Mouse (Mus musculus): ENCODE results near the gene Gucy2g. TPM values are rescaled to one million over a fixed set of nuclear protein-coding genes. Genes with fewer than 3 reads are reported as not detected.

Gene Gucy2g
- polyA plus RNA-seq (2016; fragmentation: Nextera tagmentation; extraction: Ambion mirVana): not detected in 2 replicates

DNA sequence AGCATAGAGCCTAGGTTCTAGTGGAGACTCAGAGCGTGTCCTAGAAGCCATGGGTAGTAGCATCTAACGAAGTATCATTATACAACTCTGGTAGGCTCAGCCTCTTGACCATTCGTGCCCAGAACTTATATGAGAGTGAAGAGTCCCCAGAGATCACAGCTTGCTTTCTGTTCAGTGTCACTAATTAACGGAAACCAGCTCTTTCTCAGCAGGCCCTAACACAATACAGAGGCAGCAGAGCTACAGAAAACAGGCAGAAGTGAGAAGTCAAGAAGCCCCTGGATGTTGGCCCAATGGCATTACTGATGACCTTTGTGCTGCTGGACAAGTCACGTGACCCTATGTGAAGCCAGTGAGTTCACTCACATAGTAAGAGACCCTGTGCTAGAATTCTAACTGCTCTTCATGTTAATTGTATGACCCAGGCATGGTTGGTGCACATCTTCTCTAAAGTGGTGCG, at the start of gene Gucy2g:
Gene Gucy2g (minus strand): TSS at position 51 of the 460 bp plus-strand sequence.
- Histone ChIP-seq H3K9ac (no peak within 1 kb of the TSS), H3K4me1 (0 out of 2 replicates have a peak, but pooled peaks cover 4% of the 10 kb centered on the region), H3K27ac (no peak within 1 kb of the TSS), H3K4me3 (replicated peaks) (no peak within 1 kb of the TSS), H3K9me3 (no peaks in the 10 kb centered on the region), H3K4me2 (no peak within 1 kb of the TSS), H3K27me3 (no peaks in the 10 kb centered on the region), H3K36me3 (replicated peaks) (no peaks in the 10 kb centered on the region)
- ATAC-seq (ENCODE audit: low FRiP score): no peak
- 70% methylated on average over 6 of the region's 6 CpGs for WGBS

DNA sequence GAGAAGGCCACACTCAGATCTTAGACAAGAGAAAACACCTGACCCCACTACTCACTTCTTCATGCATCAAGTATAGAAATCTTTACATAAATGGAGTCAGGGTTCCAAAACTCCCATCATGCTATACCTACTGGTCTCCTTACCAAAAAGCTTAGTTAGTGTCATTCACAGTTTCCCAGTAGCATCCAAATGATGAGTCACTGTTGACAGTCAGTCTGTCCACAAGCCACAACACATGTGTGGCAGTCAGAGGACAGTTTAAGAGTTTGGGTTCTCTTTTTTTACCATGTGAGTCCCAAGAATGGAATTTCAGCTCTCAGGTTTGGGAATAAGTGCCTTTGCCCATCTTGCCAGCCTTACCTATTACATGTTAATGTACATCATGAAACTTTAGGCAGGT, 47.9 kb upstream of the Gucy2g start:
- Histone ChIP-seq H3K27me3 (no peaks in the 10 kb centered on the region), H3K4me2 (no peak overlapping the region), H3K36me3 (replicated peaks) (peaks cover 13% of the 10 kb centered on the region; the same call in 1 of the 2 replicates), H3K9ac (no peak overlapping the region), H3K9me3 (no peaks in the 10 kb centered on the region), H3K4me1 (peaks cover 7% of the 10 kb centered on the region), H3K4me3 (replicated peaks) (no peak overlapping the region), H3K27ac (no peak overlapping the region)
- no peak for ATAC-seq (ENCODE audit: low FRiP score)

DNA sequence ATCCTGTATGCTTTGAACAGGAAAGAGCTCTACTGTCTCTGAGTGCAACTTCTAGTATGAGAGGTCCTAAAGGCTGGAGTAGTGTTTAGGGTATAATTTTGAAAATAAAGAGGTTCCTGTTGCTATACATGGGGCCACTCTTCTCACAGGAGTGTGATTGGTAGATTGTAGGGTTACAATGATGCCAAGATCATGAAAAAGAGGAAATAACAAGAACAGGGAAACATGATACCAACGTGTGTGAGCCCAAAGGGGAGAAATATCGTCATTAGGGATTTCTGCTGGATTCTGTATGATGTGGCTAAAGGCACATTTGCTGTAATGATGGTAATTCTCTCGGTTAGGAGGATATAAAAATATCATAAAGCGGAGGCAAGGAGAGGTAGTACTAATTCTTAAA, 45.0 kb upstream of the Gucy2g start:
- H3K4me1 ChIP-seq: no peaks in the 10 kb centered on the region
- no peak overlapping the region for H3K9ac ChIP-seq
- no peak for ATAC-seq (ENCODE audit: low FRiP score)
- H3K27me3 ChIP-seq: no peaks in the 10 kb centered on the region
- no peak overlapping the region for H3K4me2 ChIP-seq
- 93% methylated on average over 4 of the region's 4 CpGs for WGBS
- no peak overlapping the region for H3K4me3 ChIP-seq (replicated peaks)
- no peak overlapping the region for H3K27ac ChIP-seq
- H3K36me3 ChIP-seq (replicated peaks): peaks cover 18% of the 10 kb centered on the region; the same call in 1 of the 2 replicates
- H3K9me3 ChIP-seq: no peaks in the 10 kb centered on the region

- Histone ChIP-seq H3K4me2 (no peak overlapping the region), H3K9me3 (no peaks in the 10 kb centered on the region), H3K9ac (no peak overlapping the region), H3K4me3 (replicated peaks) (no peak overlapping the region), H3K4me1 (no peaks in the 10 kb centered on the region), H3K27me3 (no peaks in the 10 kb centered on the region), H3K36me3 (replicated peaks) (peaks cover 17% of the 10 kb centered on the region; the same call in 1 of the 2 replicates), H3K27ac (no peak overlapping the region)
- ATAC-seq (ENCODE audit: low FRiP score): no peak
- WGBS: 94% methylated on average over 4 of the region's 4 CpGs
Measured at GRCm38 (mm10) chr19:55284093-55284492, 43.1 kb upstream of the Gucy2g start.

DNA sequence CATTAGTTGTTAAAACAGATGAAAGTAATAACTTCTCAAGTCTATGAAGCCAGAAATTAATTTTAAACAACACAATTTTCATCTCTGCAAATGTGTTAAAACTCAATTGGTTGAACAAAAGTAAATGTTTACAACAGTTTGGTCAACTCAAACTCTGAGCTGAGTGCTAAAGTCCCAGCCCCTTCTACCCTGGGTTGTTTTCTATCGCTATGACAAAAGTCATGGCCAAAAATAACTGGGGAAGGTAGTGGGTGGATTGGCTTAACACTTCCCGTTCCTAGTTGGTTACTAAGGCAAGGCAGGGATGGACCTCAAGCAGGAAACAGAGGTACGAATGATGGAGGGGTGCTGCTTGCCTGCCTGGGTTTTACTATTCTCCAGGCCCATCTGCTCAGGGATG, 35.7 kb upstream of the Gucy2g start:
- no peak overlapping the region for H3K4me2 ChIP-seq
- H3K4me3 ChIP-seq (replicated peaks): no peak overlapping the region
- H3K4me1 ChIP-seq: no peaks in the 10 kb centered on the region
- no peaks in the 10 kb centered on the region for H3K9me3 ChIP-seq
- WGBS: 96% methylated on average over 3 of the region's 3 CpGs
- H3K9ac ChIP-seq: no peak overlapping the region
- ATAC-seq (ENCODE audit: low FRiP score): no peak
- H3K36me3 ChIP-seq (replicated peaks): peaks cover 5% of the 10 kb centered on the region; the same call in 1 of the 2 replicates
- H3K27me3 ChIP-seq: no peaks in the 10 kb centered on the region
- H3K27ac ChIP-seq: no peak overlapping the region

GRCm38 (mm10) chr19:55276100-55276499, 35.1 kb upstream of the Gucy2g start:
- Histone ChIP-seq H3K9me3 (no peaks in the 10 kb centered on the region), H3K27me3 (no peaks in the 10 kb centered on the region), H3K27ac (no peak overlapping the region), H3K4me3 (replicated peaks) (no peak overlapping the region), H3K4me1 (peaks cover 4% of the 10 kb centered on the region), H3K36me3 (replicated peaks) (no peaks in the 10 kb centered on the region), H3K4me2 (no peak overlapping the region), H3K9ac (no peak overlapping the region)
- ATAC-seq (ENCODE audit: low FRiP score): no peak
- 79% methylated on average over 4 of the region's 4 CpGs for WGBS

DNA sequence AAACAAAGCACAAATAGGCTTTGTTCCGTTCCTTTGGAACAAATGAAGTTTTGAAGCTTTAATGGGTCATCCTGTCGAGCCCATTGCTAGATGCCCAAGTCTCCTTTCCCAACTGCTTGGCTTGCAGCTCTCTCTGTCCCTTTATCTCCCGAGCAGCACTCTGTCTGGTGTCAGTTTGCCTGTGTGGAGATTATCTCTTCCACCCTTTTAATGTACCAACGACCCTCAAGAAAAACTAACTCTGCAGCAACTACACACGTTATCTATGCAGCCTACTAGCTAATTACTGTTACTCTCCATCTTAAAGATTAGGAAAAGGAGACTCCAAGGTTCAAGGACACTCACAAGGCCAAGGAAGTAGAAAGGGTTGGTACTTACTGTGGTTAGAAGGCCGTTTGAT, 32.3 kb upstream of the Gucy2g start:
- Histone ChIP-seq H3K36me3 (replicated peaks) (no peaks in the 10 kb centered on the region), H3K4me2 (no peak overlapping the region), H3K4me3 (replicated peaks) (no peak overlapping the region), H3K27me3 (no peaks in the 10 kb centered on the region), H3K27ac (no peak overlapping the region), H3K4me1 (peaks cover 4% of the 10 kb centered on the region), H3K9me3 (no peaks in the 10 kb centered on the region), H3K9ac (no peak overlapping the region)
- 87% methylated on average over 6 of the region's 6 CpGs for whole genome bisulfite sequencing
- ATAC-seq (ENCODE audit: low FRiP score): no peak

- ATAC-seq (ENCODE audit: low FRiP score): no peak; the same call in 1 of the 2 replicates
- Histone ChIP-seq H3K4me1 (peaks cover 4% of the 10 kb centered on the region), H3K9ac (no peak overlapping the region), H3K27ac (no peak overlapping the region), H3K9me3 (no peaks in the 10 kb centered on the region), H3K27me3 (no peaks in the 10 kb centered on the region), H3K36me3 (replicated peaks) (no peaks in the 10 kb centered on the region), H3K4me2 (no peak overlapping the region), H3K4me3 (replicated peaks) (no peak overlapping the region)
- WGBS: 16% methylated on average over 3 of the region's 3 CpGs
Measured at GRCm38 (mm10) chr19:55271448-55271847, 30.4 kb upstream of the Gucy2g start.

GRCm38 (mm10) chr19:55269051-55269450, 28.0 kb upstream of the Gucy2g start:
- no peak for ATAC-seq (ENCODE audit: low FRiP score)
- 85% methylated on average over 5 of the region's 5 CpGs for WGBS
- no peak overlapping the region for H3K27ac ChIP-seq
- no peaks in the 10 kb centered on the region for H3K9me3 ChIP-seq
- H3K4me3 ChIP-seq (replicated peaks): no peak overlapping the region
- H3K4me1 ChIP-seq: peaks cover 4% of the 10 kb centered on the region
- H3K27me3 ChIP-seq: no peaks in the 10 kb centered on the region
- H3K9ac ChIP-seq: no peak overlapping the region
- H3K4me2 ChIP-seq: no peak overlapping the region
- no peaks in the 10 kb centered on the region for H3K36me3 ChIP-seq (replicated peaks)

- H3K4me1 ChIP-seq: peaks cover 4% of the 10 kb centered on the region
- H3K9ac ChIP-seq: no peak overlapping the region
- no peak for ATAC-seq (ENCODE audit: low FRiP score)
- no peak overlapping the region for H3K27ac ChIP-seq
- no peaks in the 10 kb centered on the region for H3K27me3 ChIP-seq
- H3K4me3 ChIP-seq (replicated peaks): no peak overlapping the region
- H3K9me3 ChIP-seq: no peaks in the 10 kb centered on the region
- 89% methylated on average over 3 of the region's 3 CpGs for WGBS
- no peak overlapping the region for H3K4me2 ChIP-seq
- H3K36me3 ChIP-seq (replicated peaks): no peaks in the 10 kb centered on the region
Measured at GRCm38 (mm10) chr19:55268150-55268549, 27.1 kb upstream of the Gucy2g start.

DNA sequence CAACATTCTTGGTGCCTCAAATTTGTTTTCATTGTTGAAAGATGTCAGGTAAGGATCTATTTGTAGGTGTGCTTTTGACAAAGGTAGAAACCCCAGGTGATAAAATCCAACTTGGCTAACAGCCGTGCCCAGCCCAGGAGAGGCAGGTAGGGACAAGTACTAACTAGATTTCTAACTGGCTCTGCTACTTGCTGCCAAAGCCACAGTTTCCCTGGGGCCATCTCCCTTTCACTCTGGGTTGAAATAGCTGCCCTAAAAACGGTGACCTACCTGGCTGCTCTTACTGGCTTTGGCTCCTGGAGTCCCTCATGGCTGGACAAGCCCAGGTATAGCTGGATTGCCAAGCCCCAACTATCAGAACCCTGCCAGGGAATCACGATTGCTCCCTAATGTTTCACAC, 25.8 kb upstream of the Gucy2g start:
- Histone ChIP-seq H3K9me3 (no peaks in the 10 kb centered on the region), H3K4me1 (peaks cover 4% of the 10 kb centered on the region), H3K4me3 (replicated peaks) (no peak overlapping the region), H3K4me2 (no peak overlapping the region), H3K36me3 (replicated peaks) (no peaks in the 10 kb centered on the region), H3K27ac (no peak overlapping the region), H3K27me3 (no peaks in the 10 kb centered on the region), H3K9ac (no peak overlapping the region)
- ATAC-seq (ENCODE audit: low FRiP score): no peak
- 88% methylated on average over 3 of the region's 3 CpGs for WGBS

DNA sequence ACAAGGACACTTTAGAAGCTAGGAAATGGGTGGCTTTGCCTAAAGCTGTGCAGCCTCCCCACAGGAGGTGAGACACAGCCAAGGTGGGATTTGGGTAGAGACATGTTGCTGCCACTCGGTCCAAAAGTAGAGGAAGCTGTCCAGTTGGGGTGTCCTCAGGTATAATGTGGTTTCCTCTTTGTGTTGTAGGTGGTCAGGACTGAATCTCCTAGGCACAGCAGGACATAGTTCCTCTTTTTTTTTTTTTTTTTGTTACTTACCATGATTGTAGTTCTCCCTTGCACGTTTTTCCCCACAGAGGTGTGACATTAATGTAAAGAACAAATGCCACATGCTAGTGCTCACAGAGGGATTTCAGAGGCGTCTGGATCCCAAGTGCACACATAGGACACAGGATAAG, 24.2 kb upstream of the Gucy2g start:
- no peaks in the 10 kb centered on the region for H3K9me3 ChIP-seq
- H3K27ac ChIP-seq: no peak overlapping the region
- H3K4me1 ChIP-seq: no peaks in the 10 kb centered on the region
- no peaks in the 10 kb centered on the region for H3K27me3 ChIP-seq
- no peak overlapping the region for H3K4me3 ChIP-seq (replicated peaks)
- H3K4me2 ChIP-seq: no peak overlapping the region
- no peaks in the 10 kb centered on the region for H3K36me3 ChIP-seq (replicated peaks)
- 78% methylated on average over 3 of the region's 3 CpGs for WGBS
- ATAC-seq (ENCODE audit: low FRiP score): no peak
- H3K9ac ChIP-seq: no peak overlapping the region

DNA sequence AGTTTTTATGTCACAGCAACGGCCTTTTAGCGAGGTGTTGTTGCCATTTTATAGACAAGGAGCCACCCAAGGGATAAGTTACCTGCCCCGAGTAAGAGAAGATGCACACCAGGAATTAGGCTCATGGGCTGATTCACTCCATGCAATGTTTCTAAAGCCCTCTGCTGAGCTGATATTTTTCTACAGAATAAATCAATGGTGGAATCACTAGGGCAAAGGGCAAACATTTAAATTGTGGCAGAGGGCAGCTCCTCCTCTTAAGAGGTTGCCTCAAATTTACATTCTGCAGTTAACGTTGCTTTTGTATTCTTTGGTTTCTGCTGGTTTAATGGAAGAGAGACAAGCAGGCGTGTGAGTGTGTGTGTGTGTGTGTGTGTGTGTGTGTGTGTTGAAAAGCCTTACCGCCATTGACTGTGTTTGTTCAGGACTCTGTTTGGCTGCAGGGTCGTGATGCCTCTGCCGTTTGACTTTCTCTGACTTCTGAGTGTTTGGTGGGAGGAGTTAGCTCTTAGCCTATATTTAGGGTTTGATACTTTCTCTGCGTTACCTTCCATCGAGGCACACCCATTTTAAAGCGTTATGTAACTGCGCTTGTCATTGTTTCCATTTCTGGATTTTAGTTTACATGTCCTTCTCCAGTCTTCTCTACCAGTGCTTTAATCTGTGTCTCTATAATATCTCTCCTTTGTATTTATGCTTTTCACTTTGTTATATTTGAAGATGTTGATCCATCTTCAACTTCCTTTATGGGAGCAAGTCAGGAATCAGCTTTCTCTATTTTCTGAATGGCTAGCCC, 19.6 kb upstream of the Gucy2g start:
- ATAC-seq (ENCODE audit: low FRiP score): no peak
- no peak overlapping the region for H3K9ac ChIP-seq
- H3K4me2 ChIP-seq: no peak overlapping the region
- H3K36me3 ChIP-seq (replicated peaks): no peaks in the 10 kb centered on the region
- no peaks in the 10 kb centered on the region for H3K9me3 ChIP-seq
- 80% methylated on average over 12 of the region's 12 CpGs for WGBS
- H3K27ac ChIP-seq: no peak overlapping the region
- H3K4me3 ChIP-seq (replicated peaks): no peak overlapping the region
- no peaks in the 10 kb centered on the region for H3K27me3 ChIP-seq
- no peaks in the 10 kb centered on the region for H3K4me1 ChIP-seq
